Comparison of ENCODE assay signal across 8 mouse cellular contexts in genomic region chr8:94010101-94010705, GRCm38 (mm10). TPM values are rescaled to one million over a fixed set of nuclear protein-coding genes. Genes with fewer than 3 reads are reported as not detected.
DNase-seq lines count a peak whose midpoint lies in the region; ATAC-seq and TF ChIP-seq lines count a peak whose summit lies in the region.

No protein-coding gene starts in this region.

- no peak for TF ChIP-seq EP300 in liver, postnatal 0 days (IDR thresholded peaks at IDR 0.05; ENCODE audit: low read depth)

- peak overlapping the region; percentile 89; the same call in 1 of the 2 replicates for H3K4me2 ChIP-seq in heart, embryonic 15.5 days
- H3K4me2 ChIP-seq in forebrain, embryonic 14.5 days (ENCODE audit: low read length), result peak overlapping the region; percentile 87
- peak overlapping the region; percentile 100 for H3K4me2 ChIP-seq in liver, postnatal 0 days (ENCODE audit: low read depth, low read length)

- ATAC-seq in heart, embryonic 15.5 days (replicated peaks; ENCODE audit: insufficient number of reproducible peaks, insufficient read depth, low FRiP score, low read depth), result no peak
- peak; percentile 56 for ATAC-seq in CD4-positive, CD25-positive, alpha-beta regulatory T cell, adult 4 months
- no peak for ATAC-seq in forebrain, embryonic 14.5 days
- ATAC-seq in liver, postnatal 0 days, result no peak

- DNase-seq in heart, adult 8-10 months (ENCODE audit: low spot score), result no peak
- no peak for DNase-seq in forebrain, embryonic 14.5 days (ENCODE audit: low spot score)
- DNase-seq in liver, postnatal 0 days, result no peak
- DNase-seq in adrenal gland, postnatal 10 days, result no peak
- no peak for DNase-seq in layer of hippocampus, adult 18-20 months (ENCODE audit: low spot score in 2 of 2)
- DNase-seq in left cerebral cortex, adult 8-10 months (ENCODE audit: low spot score in 2 of 2), result no peak

- H3K27me3 ChIP-seq in heart, embryonic 15.5 days, result no peaks in the 10 kb centered on the region
- no peaks in the 10 kb centered on the region for H3K27me3 ChIP-seq in forebrain, embryonic 14.5 days (replicated peaks; ENCODE audit: control insufficient read depth, insufficient read depth, low read length)
- no peaks in the 10 kb centered on the region for H3K27me3 ChIP-seq in liver, postnatal 0 days (ENCODE audit: insufficient read depth, low read length)

- no peak overlapping the region for H3K27ac ChIP-seq in heart, embryonic 15.5 days
- no peak overlapping the region for H3K27ac ChIP-seq in forebrain, embryonic 14.5 days (ENCODE audit: low read depth, low read length)
- peak overlapping the region; percentile 99 for H3K27ac ChIP-seq in liver, postnatal 0 days (ENCODE audit: low read depth)

- peaks cover 34% of the 10 kb centered on the region for H3K4me1 ChIP-seq in heart, embryonic 15.5 days (replicated peaks)
- peaks cover 16% of the 10 kb centered on the region for H3K4me1 ChIP-seq in forebrain, embryonic 14.5 days (ENCODE audit: control insufficient read depth, insufficient read depth, low read length)
- peaks cover 46% of the 10 kb centered on the region for H3K4me1 ChIP-seq in liver, postnatal 0 days (ENCODE audit: insufficient read depth)

- H3K9me3 ChIP-seq in heart, embryonic 15.5 days (replicated peaks), result no peaks in the 10 kb centered on the region
- no peaks in the 10 kb centered on the region for H3K9me3 ChIP-seq in forebrain, embryonic 14.5 days (replicated peaks; ENCODE audit: control insufficient read depth, low read length)
- H3K9me3 ChIP-seq in liver, postnatal 0 days (ENCODE audit: low read length), result no peaks in the 10 kb centered on the region

- no peaks in the 10 kb centered on the region for H3K36me3 ChIP-seq in heart, embryonic 15.5 days
- peaks cover 4% of the 10 kb centered on the region; the same call in 1 of the 2 replicates for H3K36me3 ChIP-seq in forebrain, embryonic 14.5 days (ENCODE audit: control insufficient read depth, insufficient read depth, low read length)
- peaks cover 2% of the 10 kb centered on the region; the same call in 1 of the 2 replicates for H3K36me3 ChIP-seq in liver, postnatal 0 days (replicated peaks; ENCODE audit: insufficient read depth, low read length)

- H3K4me3 ChIP-seq in heart, embryonic 15.5 days, result no peak overlapping the region
- H3K4me3 ChIP-seq in forebrain, embryonic 14.5 days (ENCODE audit: low read depth, low read length), result peak overlapping the region; percentile 97
- H3K4me3 ChIP-seq in liver, postnatal 0 days (ENCODE audit: low read depth, low read length), result peak overlapping the region; percentile 95

- H3K9ac ChIP-seq in heart, embryonic 15.5 days, result no peak overlapping the region
- 0 out of 2 replicates have a peak overlapping the region, but pooled peaks have one; percentile 22 for H3K9ac ChIP-seq in forebrain, embryonic 14.5 days (ENCODE audit: low read length)
- H3K9ac ChIP-seq in liver, postnatal 0 days (replicated peaks), result peak overlapping the region; percentile 57

- no peak for TF ChIP-seq CTCF in liver, postnatal 0 days (IDR thresholded peaks at IDR 0.05; ENCODE audit: low read depth)

- WGBS in heart, embryonic 15.5 days, result 67% methylated on average over 2 of the region's 2 CpGs
- 38% methylated on average over 2 of the region's 2 CpGs for WGBS in forebrain, embryonic 14.5 days
- 57% methylated on average over 2 of the region's 2 CpGs for WGBS in liver, postnatal 0 days (ENCODE audit: insufficient replicate concordance)

RNA-seq across cellular contexts. Expression of gene Amfr, which starts 2.4 kb away (rescaled TPM):
- polyA plus RNA-seq in heart, embryonic 15.5 days (2015; fragmentation: Nextera tagmentation; extraction: Ambion mirVana), result 49.4 and 51.5 TPM in 2 replicates
- total RNA-seq in heart, adult 8-10 months (2022), result 100 to 1,000 TPM; 127 to 153 (median 133) TPM
- 10 to 100 TPM; 33.1 to 37.4 TPM for polyA plus RNA-seq in CD4-positive, CD25-positive, alpha-beta regulatory T cell, adult 4 months (2017; shearing (Covaris generic))
- polyA plus RNA-seq in forebrain, embryonic 14.5 days (2014; fragmentation: Nextera tagmentation; extraction: Ambion mirVana), result 55.8 and 60.2 TPM in 2 replicates
- polyA plus RNA-seq in liver, postnatal 0 days (2015; fragmentation: Nextera tagmentation; extraction: Ambion mirVana), result 60.2 and 66.9 TPM in 2 replicates
- total RNA-seq in adrenal gland, postnatal 10 days (2021), result 100 to 1,000 TPM; 125 to 132 TPM
- 100 to 1,000 TPM; 129 to 135 TPM for total RNA-seq in layer of hippocampus, adult 18-20 months (2021)
- total RNA-seq in left cerebral cortex, adult 8-10 months (2022), result 100 to 1,000 TPM; 128 to 132 (median 131) TPM

RNA-seq across cellular contexts. Expression of gene Nudt21, which starts 26.6 kb away (rescaled TPM):
- 64.7 and 73.1 TPM in 2 replicates for polyA plus RNA-seq in heart, embryonic 15.5 days (2015; fragmentation: Nextera tagmentation; extraction: Ambion mirVana)
- 10 to 100 TPM; 20.0 to 25.1 (median 20.9) TPM for total RNA-seq in heart, adult 8-10 months (2022)
- 10 to 100 TPM; 57.1 to 87.8 TPM for polyA plus RNA-seq in CD4-positive, CD25-positive, alpha-beta regulatory T cell, adult 4 months (2017; shearing (Covaris generic))
- polyA plus RNA-seq in forebrain, embryonic 14.5 days (2014; fragmentation: Nextera tagmentation; extraction: Ambion mirVana), result 165 and 171 TPM in 2 replicates
- polyA plus RNA-seq in liver, postnatal 0 days (2015; fragmentation: Nextera tagmentation; extraction: Ambion mirVana), result 52.6 and 59.8 TPM in 2 replicates
- total RNA-seq in adrenal gland, postnatal 10 days (2021), result 10 to 100 TPM; 47.6 to 48.3 TPM
- total RNA-seq in layer of hippocampus, adult 18-20 months (2021), result 10 to 100 TPM; 50.7 to 52.7 TPM
- 10 to 100 TPM; 42.5 to 50.6 (median 47.7) TPM for total RNA-seq in left cerebral cortex, adult 8-10 months (2022)

RNA-seq across cellular contexts. Expression of gene Ogfod1, which starts 26.8 kb away (rescaled TPM):
- 11.1 and 11.3 TPM in 2 replicates for polyA plus RNA-seq in heart, embryonic 15.5 days (2015; fragmentation: Nextera tagmentation; extraction: Ambion mirVana)
- total RNA-seq in heart, adult 8-10 months (2022), result 10 to 100 TPM; 27.0 to 38.4 (median 30.2) TPM
- 10 to 100 TPM; 17.3 to 18.3 TPM for polyA plus RNA-seq in CD4-positive, CD25-positive, alpha-beta regulatory T cell, adult 4 months (2017; shearing (Covaris generic))
- 9.8 and 13.4 TPM in 2 replicates for polyA plus RNA-seq in forebrain, embryonic 14.5 days (2014; fragmentation: Nextera tagmentation; extraction: Ambion mirVana)
- polyA plus RNA-seq in liver, postnatal 0 days (2015; fragmentation: Nextera tagmentation; extraction: Ambion mirVana), result 3.5 and 3.9 TPM in 2 replicates
- 10 to 100 TPM; 14.5 to 15.6 TPM for total RNA-seq in adrenal gland, postnatal 10 days (2021)
- total RNA-seq in layer of hippocampus, adult 18-20 months (2021), result 100 to 1,000 TPM; 112 to 114 TPM
- total RNA-seq in left cerebral cortex, adult 8-10 months (2022), result 100 to 1,000 TPM in 1 of 4 experiments, 10 to 100 TPM in 3; 97.3 to 111 (median 99.2) TPM
